Mouse (Mus musculus) A20 (cell line): ENCODE measurements around the gene Srek1.

Experiments
- DNase-seq: peaks from one replicate; pipeline ENCODE4 v3.0.0-alpha.2; 2011; ENCODE audit warnings: low read depth, low spot score

The Srek1 gene

DNA sequence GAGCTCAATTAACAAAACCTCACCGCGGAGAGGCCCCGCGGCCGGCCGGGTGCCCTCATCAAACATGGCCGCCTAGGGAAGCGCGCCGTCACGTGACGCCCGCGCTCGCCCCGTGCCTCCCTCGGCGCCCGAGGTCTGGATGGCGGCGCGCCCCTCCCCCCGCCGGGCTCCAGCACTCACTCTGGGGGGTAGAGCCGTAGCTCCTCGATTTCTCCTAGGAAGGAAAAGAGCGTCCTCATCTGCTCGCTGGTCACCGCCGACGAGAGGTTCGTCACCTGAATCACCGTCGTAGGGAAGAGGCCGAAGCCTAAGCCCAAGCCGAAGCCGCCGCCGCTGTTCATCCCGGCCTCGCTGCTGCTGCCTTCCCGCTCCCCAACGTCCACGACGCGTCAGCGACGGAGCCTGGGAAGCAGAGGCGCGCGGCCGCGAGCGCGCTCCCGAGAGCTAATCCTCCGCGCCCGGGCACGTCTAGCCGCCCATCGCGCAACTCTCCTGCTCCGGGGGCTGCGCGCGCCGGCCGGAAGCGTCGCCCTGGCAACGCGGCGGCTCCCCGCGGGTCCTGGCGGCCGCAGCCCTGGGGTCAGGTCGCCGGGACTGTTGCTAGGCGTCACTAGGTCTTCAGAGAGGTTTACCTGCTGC lies at the start of gene Srek1:
Gene Srek1, minus strand, starts transcription at position 490 of the 639 bp plus-strand sequence.
- DNase-seq, result peak; percentile 93

DNA sequence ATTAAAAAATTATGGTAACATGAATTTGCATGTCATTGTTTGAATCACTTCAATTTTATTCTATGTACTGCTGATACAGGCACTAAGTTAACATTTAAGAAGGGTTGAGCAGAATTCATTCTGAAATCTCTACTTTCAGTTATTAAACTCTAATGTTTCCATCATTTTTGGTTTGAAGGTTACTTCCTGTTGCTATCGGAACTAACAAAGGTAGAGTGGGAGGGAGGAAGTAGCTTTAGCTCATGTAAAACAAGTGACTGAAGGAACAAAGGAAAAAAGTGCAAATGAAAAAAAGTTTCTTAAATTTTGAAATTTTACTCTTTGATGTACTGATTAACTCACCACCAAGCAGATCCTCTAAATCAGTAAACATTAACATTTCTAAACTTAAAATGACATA lies 47.9 kb upstream of the Srek1 start:
- no peak for DNase-seq

DNA sequence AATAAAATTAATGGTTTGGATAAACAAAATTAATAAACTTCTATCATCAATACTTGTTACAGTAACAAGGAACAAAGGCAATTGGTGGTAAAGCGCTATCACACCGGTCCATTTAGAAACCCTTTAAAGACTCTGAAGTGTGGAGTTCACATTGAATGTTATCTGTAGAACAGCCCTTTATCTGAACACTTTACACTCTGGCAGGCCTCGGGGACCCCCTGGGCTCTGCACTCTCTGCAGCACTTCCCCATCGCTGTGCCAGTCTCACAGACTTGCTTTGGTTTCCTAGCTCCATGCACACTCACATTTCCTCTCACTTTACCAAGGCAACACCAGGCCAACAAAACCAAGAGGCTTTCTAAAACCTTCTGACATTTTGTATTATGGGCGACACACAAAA lies 45.0 kb upstream of the Srek1 start:
- DNase-seq, result peak; percentile 47

DNA sequence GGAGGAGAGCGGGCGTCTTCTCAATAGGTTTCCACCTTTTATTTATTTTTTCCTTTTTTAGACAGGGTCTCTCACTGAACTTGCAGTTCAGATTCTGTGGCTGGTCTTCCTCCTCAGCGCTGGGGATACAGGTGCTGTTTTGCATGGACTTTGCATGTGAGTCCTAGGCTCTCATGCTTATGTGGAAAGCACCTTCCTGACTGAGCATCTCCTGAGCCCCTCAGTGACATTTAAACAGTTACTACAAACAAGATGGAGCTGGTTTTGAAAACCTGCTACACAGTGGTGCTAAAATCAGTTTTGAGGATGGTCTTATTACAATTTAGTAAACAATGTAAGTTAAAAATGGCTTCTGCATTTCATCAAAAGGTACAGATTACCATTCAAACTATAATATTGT lies 43.5 kb upstream of the Srek1 start:
- DNase-seq, result peak; percentile 87

DNA sequence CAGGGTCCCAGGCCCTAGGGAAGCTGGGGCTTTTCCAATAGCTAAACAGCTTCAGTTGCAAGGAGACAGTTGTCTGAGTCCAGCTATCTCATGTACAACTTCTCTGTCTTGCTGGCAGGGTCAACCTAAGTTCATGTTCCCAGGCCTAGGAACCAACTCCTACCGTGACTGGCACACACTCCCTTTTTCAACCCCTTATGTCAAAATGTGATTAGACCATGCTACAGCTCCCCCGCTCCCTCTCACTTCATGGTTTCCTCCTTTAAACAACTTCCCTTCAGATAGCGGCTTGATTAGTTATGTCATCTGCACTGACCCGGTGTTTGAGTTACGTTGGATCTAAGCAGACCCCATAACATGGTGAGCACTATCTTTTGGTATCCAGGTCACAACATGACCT lies 33.1 kb upstream of the Srek1 start:
- DNase-seq, result no peak

DNA sequence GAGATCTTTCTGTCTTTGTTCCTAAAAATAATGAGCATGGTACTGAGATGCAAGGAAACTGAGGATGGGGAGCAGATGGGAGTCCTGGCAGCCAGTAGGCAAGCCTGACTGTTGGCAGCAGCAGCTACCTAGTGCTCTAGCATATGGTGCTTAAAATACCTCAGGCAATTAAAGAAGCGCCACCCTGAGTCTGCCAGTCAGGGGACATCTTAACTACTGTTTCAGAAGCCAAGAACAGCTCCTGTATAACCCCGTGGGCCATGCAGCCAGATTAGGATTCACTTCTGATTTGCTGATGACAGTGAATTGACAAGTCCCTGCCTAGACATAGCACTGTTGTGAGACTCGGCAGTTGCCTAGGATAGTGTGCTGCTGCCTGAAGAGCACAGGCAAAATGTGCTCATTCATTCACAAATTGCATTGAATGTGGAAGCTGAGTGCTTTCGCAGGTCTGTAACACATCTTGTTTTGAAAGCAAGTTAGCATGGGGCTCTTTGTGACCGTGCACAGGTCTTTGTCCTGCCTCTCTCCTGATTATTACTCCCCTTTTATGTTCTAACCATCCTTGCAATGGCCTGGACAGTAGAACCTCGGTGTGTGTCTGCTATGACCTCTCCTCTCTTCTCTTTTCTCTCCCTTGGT lies 31.9 kb upstream of the Srek1 start:
- no peak for DNase-seq

DNA sequence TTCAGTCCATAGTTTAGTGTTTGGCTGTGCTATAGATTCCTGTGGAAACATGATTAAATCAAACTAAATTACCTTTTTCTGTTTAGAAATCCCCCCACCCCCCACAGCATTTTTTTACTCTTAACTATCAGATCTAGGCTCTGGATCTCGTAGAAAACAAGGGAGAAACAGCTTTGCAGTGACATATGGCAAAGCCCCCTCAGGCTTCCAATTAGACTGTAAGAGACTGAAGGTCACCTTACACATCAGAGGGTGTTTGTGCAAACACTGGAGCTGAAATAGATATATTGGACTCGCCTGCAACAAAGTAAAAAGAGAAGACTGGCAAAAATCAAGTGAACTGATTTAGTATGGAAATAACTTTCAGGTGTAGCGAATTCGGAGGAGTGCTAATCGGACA lies 29.3 kb upstream of the Srek1 start:
- no peak for DNase-seq

DNA sequence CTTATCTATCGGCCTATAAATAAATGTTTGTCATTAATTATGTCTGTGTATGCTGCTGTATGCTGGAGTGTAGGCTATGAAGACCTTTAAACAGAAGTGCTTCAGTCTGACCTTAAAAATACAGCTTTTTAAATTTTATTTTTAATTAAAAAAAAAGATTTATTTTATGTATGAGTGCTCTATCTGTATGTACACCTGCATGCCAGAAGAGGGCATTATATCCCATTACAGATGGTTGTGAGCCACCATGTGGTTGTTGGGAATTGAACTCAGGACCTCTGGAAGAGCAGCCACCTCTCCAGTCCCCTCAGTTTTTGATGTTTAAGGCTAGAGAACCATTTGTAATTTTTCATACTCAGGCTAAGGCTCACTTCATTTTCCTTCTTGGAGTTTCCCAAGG lies 26.6 kb upstream of the Srek1 start:
- no peak for DNase-seq

DNA sequence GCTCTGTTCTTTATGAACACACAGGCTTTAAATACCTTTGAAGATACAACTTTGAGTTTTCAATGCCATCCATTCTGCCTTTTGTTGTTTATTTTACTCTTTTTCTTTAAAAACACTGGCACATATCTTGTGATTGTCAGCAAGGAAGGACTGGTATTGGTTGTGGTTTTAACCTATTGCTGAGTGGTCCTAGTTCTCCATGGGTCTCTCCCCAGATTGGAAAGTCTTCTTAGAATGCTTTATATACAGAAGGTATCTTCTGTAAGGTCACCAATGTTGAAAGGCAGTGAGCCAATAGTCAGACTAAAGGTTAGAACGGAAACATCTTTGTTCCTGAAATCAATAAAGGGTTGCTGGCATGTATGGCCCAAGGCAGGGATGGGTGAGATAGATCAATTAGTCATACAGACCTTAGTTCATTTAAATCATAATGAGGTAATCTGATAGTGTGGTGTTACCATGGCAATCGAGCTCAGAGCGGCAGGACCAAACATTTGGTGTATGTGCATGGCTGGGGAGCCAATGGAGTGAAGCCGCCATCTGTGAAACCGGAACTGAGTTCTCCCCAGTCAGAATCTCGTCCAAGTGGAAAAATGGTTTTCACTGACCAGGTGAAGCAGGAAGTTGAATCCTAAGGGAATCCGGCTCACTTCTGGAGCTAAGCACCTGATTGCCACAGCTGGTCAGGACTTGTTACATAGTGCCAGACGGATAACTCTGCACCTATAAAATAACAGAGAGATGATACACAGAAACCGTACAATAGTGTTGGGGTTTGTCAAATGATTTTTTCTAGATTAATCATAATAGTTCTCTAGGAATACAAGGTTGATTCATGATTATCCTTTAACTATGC lies 20.5 kb upstream of the Srek1 start:
- no peak for DNase-seq

DNA sequence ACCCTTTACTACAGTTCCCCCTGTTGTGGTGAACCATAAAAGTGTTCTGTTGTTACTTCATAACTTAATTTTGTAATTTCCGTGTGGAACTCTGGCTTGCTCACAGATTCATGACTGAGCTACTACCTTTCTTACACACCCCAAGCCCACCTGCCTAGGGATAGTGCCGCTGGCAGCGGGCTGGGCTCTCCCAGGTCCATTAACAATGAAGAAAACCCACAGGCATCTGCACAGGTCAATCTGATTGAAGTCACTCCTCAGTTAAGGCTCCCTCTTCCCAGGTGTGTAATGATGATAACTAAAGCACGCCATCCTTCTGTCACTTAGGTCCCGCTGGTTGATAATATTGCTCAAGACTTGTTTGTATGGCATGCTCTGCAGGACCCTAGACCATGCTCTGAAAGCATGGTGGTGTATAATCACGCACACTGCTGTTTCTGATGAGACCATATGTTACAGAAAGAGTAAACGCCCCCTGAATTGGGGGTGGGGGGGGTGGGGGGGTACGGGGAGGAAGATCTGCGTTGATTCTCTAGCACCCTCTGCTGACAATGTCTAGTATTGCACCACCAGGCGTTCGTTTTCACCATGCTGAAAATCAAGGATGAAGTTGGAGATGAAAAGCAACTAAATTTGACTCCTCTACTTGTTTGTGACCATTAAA lies 5.6 kb upstream of the Srek1 start:
- DNase-seq, result peak; percentile 65

DNA sequence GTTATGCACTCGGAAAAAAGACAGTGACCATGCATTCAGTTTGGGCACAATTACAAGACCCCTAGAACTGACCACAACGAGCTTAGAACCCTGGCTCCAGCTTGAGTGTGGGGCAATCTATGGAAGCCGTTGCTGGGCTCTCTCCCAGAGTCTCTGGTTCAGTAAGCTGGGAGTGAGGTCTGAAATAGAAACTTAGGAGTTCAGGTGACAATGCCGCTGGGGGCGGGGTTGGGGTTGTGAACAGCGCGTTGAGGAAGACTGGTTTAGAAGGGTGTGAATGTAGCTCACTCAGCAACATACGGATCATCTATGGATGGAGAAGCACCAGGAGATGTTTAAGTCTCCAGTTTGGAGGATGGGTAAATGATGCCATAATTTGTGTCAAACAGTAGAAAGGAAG lies 2.7 kb upstream of the Srek1 start:
- DNase-seq, result no peak

DNA sequence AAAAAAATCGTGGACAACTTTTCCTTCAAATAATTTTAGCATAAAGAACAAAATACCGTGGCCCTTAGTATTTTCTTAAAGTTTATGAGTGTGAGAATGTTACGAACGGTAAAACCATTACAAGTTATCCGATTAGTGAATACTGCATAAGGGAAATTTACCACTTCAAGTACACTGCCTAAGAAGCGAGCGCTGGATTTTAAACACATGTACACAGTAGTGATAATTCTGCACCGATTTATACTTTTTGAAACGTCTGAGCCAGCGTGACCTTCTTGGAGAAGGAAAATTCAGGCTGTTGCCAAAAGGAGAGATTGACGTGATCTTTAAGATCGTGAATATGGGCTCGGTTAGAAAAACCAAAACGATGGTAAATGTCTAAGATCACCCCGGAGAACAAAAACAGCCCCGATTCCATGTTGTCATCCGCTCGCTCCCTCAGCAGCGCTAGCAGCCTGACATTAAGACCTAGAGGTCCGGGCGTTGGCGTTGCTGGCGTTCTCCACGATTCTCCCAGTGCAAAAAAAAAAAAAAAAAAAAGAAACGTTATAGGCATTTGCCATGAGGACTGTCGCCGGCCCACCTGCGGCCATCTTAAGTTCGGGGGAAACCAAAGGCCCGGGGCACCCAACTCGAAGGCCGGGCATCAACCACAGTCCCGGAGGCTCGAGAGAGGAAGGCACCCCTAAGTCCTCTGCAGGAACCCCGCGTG lies 845 bp downstream of the Srek1 start:
- DNase-seq, result no peak

DNA sequence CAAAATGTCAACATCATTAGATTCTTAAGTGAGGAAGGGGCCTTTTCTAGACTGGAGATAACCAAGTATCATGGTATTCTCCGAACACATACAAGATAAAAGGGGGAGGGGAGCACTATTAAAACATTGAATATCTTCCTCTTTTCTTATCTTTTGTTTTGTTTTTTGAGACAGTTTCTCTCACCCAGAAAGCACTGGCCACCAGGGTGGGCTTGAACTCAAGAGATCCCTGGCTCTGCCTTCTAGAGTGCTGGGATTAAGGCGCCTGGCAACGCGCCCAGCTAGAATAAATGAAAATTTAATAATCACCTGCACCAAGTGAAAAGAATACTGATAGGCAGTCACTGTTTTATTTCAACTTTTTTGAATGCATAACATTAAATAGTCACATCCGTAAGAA lies 1.5 kb downstream of the Srek1 start:
- DNase-seq, result peak; percentile 44

DNA sequence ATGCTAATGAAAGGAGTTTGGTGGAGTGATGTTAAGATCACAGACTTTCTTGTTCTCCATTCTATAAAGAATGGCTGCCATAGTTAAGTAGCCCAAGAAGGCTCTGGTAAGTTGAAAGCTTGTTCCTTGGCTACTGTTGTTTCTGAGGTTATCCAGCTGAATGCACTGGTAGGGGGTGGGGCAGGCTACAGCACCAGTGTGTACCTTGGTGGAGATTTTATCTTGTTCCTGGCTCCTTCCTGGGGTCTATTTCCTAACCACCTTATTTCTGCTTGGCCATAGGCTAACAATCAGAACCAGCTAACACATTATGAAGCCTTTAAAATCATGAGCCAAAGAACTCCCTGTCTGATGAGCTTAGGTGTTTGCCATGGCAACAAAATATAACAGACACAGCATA lies 3.6 kb downstream of the Srek1 start:
- DNase-seq, result peak; percentile 16

DNA sequence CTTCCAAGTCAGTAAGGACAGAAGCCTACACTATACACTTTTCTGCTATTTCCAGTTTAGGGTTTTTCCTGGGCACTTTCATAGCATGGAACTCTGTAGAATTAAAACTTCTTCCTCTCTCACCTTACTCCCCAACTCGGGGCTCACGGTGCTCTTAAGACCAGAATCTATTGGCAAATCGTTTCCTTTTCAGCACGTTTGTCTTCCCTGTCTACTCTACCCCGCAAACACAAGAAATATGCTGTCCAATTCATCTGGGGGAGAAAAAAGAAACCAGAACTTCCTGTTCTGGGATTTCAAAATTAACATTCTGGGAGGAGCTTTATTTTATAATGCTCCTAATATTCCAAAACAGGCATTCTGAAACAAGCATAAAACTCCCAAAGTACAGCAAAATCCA lies 6.5 kb downstream of the Srek1 start:
- no peak for DNase-seq

DNA sequence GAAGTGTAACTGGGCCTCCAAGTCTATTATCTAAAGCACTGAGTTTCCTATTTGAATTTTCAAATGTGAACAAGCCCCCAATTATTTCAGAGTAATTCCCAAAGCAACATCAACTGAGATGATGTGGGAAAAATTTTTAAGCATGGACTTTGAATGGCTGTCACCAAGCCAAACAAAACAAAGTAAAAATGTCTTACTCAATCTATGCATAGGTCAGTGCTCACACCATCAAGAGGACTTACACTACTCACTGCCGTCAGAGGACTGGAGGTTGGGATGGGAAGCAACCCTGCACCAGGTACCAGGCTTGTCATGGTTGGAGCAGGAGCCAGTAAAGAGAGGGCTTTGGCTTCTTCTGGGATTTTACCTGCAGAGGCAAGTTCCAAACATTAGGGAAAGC lies 10.8 kb downstream of the Srek1 start:
- no peak for DNase-seq

DNA sequence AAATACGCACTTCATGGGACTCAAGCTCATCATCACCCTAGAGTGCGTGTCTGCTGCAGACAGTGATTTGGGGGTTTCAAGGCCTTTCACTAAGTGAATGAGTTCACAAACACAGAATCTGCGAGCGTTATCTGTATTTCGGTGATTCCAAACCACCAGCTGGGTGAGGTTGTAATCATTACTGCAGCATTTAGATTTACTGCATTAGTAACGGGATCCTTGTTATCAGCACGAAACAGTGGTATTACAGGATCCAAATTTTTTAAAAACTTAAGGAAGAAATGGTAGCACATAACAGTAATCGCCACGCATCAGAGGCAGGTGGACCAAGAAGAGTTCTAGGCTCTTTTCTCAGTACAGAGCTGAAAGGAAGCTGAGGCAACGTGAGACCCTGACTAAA lies 12.4 kb downstream of the Srek1 start:
- no peak for DNase-seq

DNA sequence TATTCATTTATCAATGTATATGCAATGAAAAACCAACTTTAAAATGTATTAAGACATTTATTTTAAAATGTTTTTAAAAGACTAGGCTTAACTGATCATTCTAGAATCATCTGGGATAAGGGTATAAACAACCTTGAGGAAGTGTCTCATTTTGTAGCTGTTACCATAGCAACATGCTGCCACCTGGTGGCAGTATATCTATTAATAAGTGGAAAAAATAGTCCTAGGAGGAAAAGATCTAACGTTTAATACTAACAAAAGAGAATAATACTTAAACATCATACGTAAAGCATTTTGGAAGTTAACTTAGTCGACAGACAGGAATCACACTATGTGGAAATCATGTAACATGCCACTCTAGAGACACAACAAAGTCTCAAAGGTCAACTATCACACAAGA lies 23.0 kb downstream of the Srek1 start:
- peak; percentile 61 for DNase-seq

DNA sequence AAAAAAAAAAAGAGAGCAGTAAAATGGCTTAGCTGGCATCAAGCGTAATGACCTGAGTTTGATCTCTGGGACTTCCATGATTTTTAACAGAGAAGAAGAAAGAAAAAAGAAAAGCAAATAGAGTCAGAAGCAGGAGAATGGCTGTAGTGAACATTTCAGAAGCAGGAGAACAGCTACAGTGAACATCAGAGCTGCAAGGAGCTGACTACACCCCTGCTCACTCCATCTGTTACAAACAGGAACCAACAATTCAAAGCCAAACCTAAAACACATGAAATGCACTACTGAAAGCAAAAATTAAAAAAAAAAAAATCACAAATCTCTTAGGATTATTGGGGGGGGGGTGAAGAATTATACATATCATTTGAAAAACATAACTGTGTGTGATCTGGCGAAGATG lies 28.7 kb downstream of the Srek1 start:
- no peak for DNase-seq

DNA sequence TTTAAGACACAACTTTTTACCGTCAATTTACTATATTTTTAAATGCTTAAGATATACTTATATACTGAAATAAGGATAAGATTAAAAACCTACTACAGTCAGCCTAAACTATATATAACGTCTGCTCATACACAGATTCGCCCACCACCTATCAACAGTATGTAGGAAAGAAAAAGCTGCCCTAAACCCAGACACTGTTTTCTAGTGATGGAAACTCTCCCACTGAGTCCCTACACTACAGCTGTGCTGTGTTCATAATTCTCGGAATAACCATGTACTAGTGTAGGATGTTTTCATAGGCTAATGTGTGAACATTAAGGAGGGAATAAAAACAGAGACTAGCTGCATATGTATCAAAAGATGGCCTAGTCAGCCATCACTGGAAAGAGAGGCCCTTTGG lies 29.2 kb downstream of the Srek1 start:
- no peak for DNase-seq

DNA sequence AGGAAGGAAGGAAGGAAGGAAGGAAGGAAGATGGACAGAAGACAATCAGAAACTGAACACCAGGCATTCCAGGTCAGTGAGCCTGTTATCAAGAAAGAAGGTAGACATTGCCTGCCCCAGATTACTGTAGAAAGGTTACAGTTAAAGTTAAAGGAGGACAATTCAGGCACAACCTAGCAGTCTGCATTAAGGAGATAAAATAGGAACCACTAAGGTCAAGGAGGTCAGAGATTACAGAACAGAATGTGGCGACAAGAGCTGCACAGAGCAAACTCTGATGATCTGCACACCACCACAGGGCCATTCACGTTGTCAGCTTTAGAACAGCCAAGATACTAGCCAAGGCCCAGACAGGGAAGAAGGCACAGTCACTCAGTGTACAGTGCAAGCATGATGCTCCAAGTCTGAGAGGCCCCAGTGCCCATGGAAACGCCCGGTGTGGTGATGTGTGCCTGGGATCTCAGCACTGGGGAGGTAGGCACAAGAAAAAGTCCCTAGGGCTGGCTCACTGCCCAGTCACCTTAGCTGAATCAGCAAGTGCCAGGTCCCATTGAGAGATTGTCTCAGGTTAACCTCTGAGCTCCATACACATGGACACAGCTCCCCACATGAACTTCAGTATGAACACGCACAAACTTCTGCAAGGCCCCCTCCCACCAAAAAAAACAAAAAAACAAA lies 38.9 kb downstream of the Srek1 start:
- DNase-seq, result no peak
